Mouse (Mus musculus) CH12.LX (cell line): Measurements from ENCODE around the gene Arl5b. TPM values are rescaled to one million over a fixed set of nuclear protein-coding genes. Genes with fewer than 3 reads are reported as not detected.

ENCODE experiments used
- DNase-seq: peaks from one replicate; pipeline ENCODE4 v3.0.0-alpha.2; 2013; ENCODE audit errors: extremely low read depth
- H3K27ac ChIP-seq: 2 replicates; pipeline ENCODE4 v1.5.1; 2012; ENCODE audit warnings: low read depth, mild to moderate bottlenecking, control low read depth, moderate library complexity; ENCODE audit not compliant: insufficient read depth
- H3K27me3 ChIP-seq: replicated peaks from 2 replicates; pipeline ENCODE3; 2012; ENCODE audit warnings: inconsistent platforms
- H3K36me3 ChIP-seq, 2 experiments: replicated peaks in 1 of 2; 2 replicates each; pipeline versions ENCODE3 to v1.6.1; 2012; ENCODE audit warnings: inconsistent platforms in 1 of 2, low read length in 1 of 2, mild to moderate bottlenecking in 1 of 2, mixed read lengths in 1 of 2, moderate library complexity in 1 of 2; ENCODE audit not compliant: control insufficient read depth in 1 of 2, insufficient read depth in 1 of 2
- H3K4me1 ChIP-seq, 2 experiments: 2 replicates each; pipeline ENCODE4 v1.6.1; 2012; ENCODE audit warnings: inconsistent platforms in 1 of 2, moderate library complexity in 1 of 2; ENCODE audit not compliant: insufficient read depth in 2 of 2, control insufficient read depth in 1 of 2
- H3K4me2 ChIP-seq: 2 replicates; pipeline ENCODE4 v1.6.1; 2012; ENCODE audit warnings: low read depth, mild to moderate bottlenecking, control low read depth; ENCODE audit not compliant: poor library complexity, insufficient read depth, severe bottlenecking
- H3K4me3 ChIP-seq, 3 experiments: fragments of 150-350 bp in 1 of 3; sonication (generic) in 1 of 3; replicated peaks in 1 of 3; 2 replicates each; pipeline versions ENCODE3 to v1.5.1; 2011 to 2012; ENCODE audit warnings: low read depth in 2 of 3, low read length in 2 of 3, mild to moderate bottlenecking in 2 of 3, moderate library complexity in 2 of 3, control low read depth in 1 of 3, improper control_type of control experiment in 1 of 3, inconsistent platforms in 1 of 3, mixed read lengths in 1 of 3; ENCODE audit not compliant: poor library complexity in 1 of 3
- H3K79me2 ChIP-seq: replicated peaks from 2 replicates; pipeline ENCODE4 v1.6.1; 2012; ENCODE audit warnings: mild to moderate bottlenecking, moderate library complexity; ENCODE audit not compliant: control insufficient read depth, poor library complexity, insufficient read depth, severe bottlenecking; ENCODE audit errors: extremely low read depth
- H3K9ac ChIP-seq: 2 replicates; pipeline ENCODE4 v1.6.1; 2012; ENCODE audit warnings: low read depth, mild to moderate bottlenecking, control low read depth, moderate library complexity; ENCODE audit not compliant: insufficient read depth
- H3K9me3 ChIP-seq: replicated peaks from 2 replicates; pipeline ENCODE3; 2012; ENCODE audit warnings: low read length, inconsistent platforms, mixed read lengths
- BHLHE40 ChIP-seq: IDR thresholded peaks from 2 replicates; pipeline ENCODE4 v1.6.1; 2011; ENCODE audit warnings: mild to moderate bottlenecking, low read depth, low read length, improper control_type of control experiment
- CHD1 ChIP-seq: IDR thresholded peaks from 2 replicates; pipeline ENCODE4 v1.6.1; 2012; ENCODE audit warnings: low read depth, low read length, improper control_type of control experiment, inconsistent platforms
- CHD2 ChIP-seq: IDR thresholded peaks from 2 replicates; pipeline ENCODE4 v1.6.1; 2011; ENCODE audit warnings: low read length, improper control_type of control experiment
- ELF1 ChIP-seq: IDR thresholded peaks from 2 replicates; pipeline ENCODE4 v1.6.1; 2014; ENCODE audit warnings: low read depth, mild to moderate bottlenecking, inconsistent platforms, low read length, improper control_type of control experiment
- EP300 ChIP-seq: IDR thresholded peaks from 2 replicates; pipeline ENCODE4 v1.6.1; 2011; ENCODE audit warnings: low read length, improper control_type of control experiment
- ETS1 ChIP-seq: conservative IDR thresholded peaks from 2 replicates; pipeline ENCODE4 v1.6.1; 2012; ENCODE audit warnings: low read depth, mild to moderate bottlenecking, inconsistent platforms, low read length, improper control_type of control experiment, moderate library complexity
- GABPA ChIP-seq: IDR thresholded peaks from 2 replicates; pipeline ENCODE4 v1.6.1; 2012; ENCODE audit warnings: low read depth, low read length, improper control_type of control experiment, inconsistent platforms; ENCODE audit not compliant: insufficient replicate concordance
- JUN ChIP-seq: IDR thresholded peaks from 2 replicates; pipeline ENCODE4 v1.6.1; 2011; ENCODE audit warnings: low read depth, mild to moderate bottlenecking, low read length, improper control_type of control experiment, moderate library complexity; ENCODE audit not compliant: insufficient read depth
- JUND ChIP-seq: conservative IDR thresholded peaks from 2 replicates; pipeline ENCODE4 v1.6.1; 2011; ENCODE audit warnings: low read depth, low read length, improper control_type of control experiment
- KAT2A ChIP-seq: IDR thresholded peaks from 2 replicates; pipeline ENCODE4 v1.6.1; 2012; ENCODE audit warnings: low read length, improper control_type of control experiment, inconsistent platforms; ENCODE audit not compliant: insufficient replicate concordance
- MAZ ChIP-seq: IDR thresholded peaks from 2 replicates; pipeline ENCODE4 v1.6.1; 2012; ENCODE audit warnings: low read depth, mild to moderate bottlenecking, inconsistent platforms, low read length, improper control_type of control experiment, moderate library complexity
- MEF2A ChIP-seq: IDR thresholded peaks from 2 replicates; pipeline ENCODE4 v1.6.1; 2014; ENCODE audit warnings: low read depth, mild to moderate bottlenecking, inconsistent platforms, low read length, improper control_type of control experiment, borderline replicate concordance
- PAX5 ChIP-seq: IDR thresholded peaks from 2 replicates; pipeline ENCODE4 v1.6.1; 2012; ENCODE audit warnings: low read length, inconsistent platforms, mixed read lengths
- POLR2A ChIP-seq: IDR thresholded peaks from 2 replicates; pipeline ENCODE4 v1.6.1; 2011; ENCODE audit warnings: low read depth, mild to moderate bottlenecking, improper control_type of control experiment, low read length
- RAD21 ChIP-seq: IDR thresholded peaks from 2 replicates; pipeline ENCODE4 v1.6.1; 2011; ENCODE audit warnings: low read depth, mild to moderate bottlenecking, low read length, improper control_type of control experiment, moderate library complexity
- SMC3 ChIP-seq: IDR thresholded peaks from 2 replicates; pipeline ENCODE4 v1.6.1; 2011; ENCODE audit warnings: low read depth, low read length, improper control_type of control experiment
- TBP ChIP-seq: conservative IDR thresholded peaks from 2 replicates; pipeline ENCODE4 v1.6.1; 2011; ENCODE audit warnings: low read depth, low read length, improper control_type of control experiment
- TCF12 ChIP-seq: IDR thresholded peaks from 2 replicates; pipeline ENCODE4 v1.6.1; 2014; ENCODE audit warnings: low read depth, mild to moderate bottlenecking, inconsistent platforms, low read length, improper control_type of control experiment
- ZC3H11A ChIP-seq: IDR thresholded peaks from 2 replicates; pipeline ENCODE4 v1.6.1; 2012; ENCODE audit warnings: low read depth, mild to moderate bottlenecking, inconsistent platforms, low read length, improper control_type of control experiment
- ZMIZ1 ChIP-seq: IDR thresholded peaks from 2 replicates; pipeline ENCODE4 v1.6.1; 2012; ENCODE audit warnings: low read depth, mild to moderate bottlenecking, inconsistent platforms, low read length, improper control_type of control experiment
- ZNF384 ChIP-seq: IDR thresholded peaks from 2 replicates; pipeline ENCODE4 v1.6.1; 2012; ENCODE audit warnings: low read depth, low read length, improper control_type of control experiment, inconsistent platforms
- dilution Hi-C: fragments of 300-500 bp; cut with MboI; formaldehyde crosslinking; loops from 2 replicates; pipeline ENCODE4 v1.14.3; 2020; ENCODE audit warnings: low sequenced_read_pairs; ENCODE audit not compliant: extremely low pct_unique_long_range_greater_than_20kb, extremely low pct_ligation_motif_present
- in situ Hi-C: fragments of 300-500 bp; cut with MboI; formaldehyde crosslinking; loops from 3 replicates; pipeline ENCODE4 v1.14.3; 2019; ENCODE audit warnings: low sequenced_read_pairs, low pct_ligation_motif_present, low pct_unique_long_range_greater_than_20kb, mixed read lengths
- polyA plus RNA-seq: library from polyadenylated mRNA; unstranded; fragments of >175 nt; gene quantifications from 2 replicates; pipeline ENCODE4 v1.2.1, GENCODE M21; 2012; ENCODE audit warnings: low read depth; ENCODE audit not compliant: insufficient read length
- total RNA-seq, 2 experiments: library from RNA; depleted of rRNA; stranded (reverse); fragments of 300-350 nt in 1 of 2; fragments of >200 nt in 1 of 2; gene quantifications; 2 replicates each; pipeline ENCODE4 v1.2.3; 2012 to 2014

The Arl5b gene
- total and polyA plus RNA-seq, 3 experiments = 4.8 to 7.1 (median 5.0) TPM

GRCm38 (mm10) chr2:15026817-15027216, 22.4 kb upstream of the Arl5b start:
- in situ Hi-C loops (no loop called here), dilution Hi-C loops (no loop called here)

GRCm38 (mm10) chr2:15027816-15028215, 21.4 kb upstream of the Arl5b start:
- dilution Hi-C loops = no loop called here

More at GRCm38 (mm10) chr2:15026817-15027216, 22.4 kb upstream of the Arl5b start:
- no peaks in the 10 kb centered on the region for H3K27me3 ChIP-seq
- no peak overlapping the region for H3K27ac ChIP-seq
- peaks cover 10 to 29% of the 10 kb centered on the region in 2 experiments for H3K36me3 ChIP-seq
- TF ChIP-seq ZC3H11A (no peak), MEF2A (no peak), PAX5 (no peak), GABPA (no peak), BHLHE40 (no peak), TBP (no peak), JUN (no peak), SMC3 (no peak), JUND (no peak)
- no peak overlapping the region for H3K4me2 ChIP-seq
- H3K4me3 ChIP-seq = no peak overlapping the region
- H3K9ac ChIP-seq = no peak overlapping the region
- H3K79me2 ChIP-seq = no peaks in the 10 kb centered on the region
- no peak for DNase-seq
- H3K9me3 ChIP-seq = no peaks in the 10 kb centered on the region
- H3K4me1 ChIP-seq = peaks cover 0 to 12% of the 10 kb centered on the region in 2 experiments; a peak in 1 of 4 replicates

More at GRCm38 (mm10) chr2:15027816-15028215, 21.4 kb upstream of the Arl5b start:
- in situ Hi-C loops = no loop called here
- H3K27me3 ChIP-seq = no peaks in the 10 kb centered on the region
- no peak for DNase-seq
- no peak overlapping the region for H3K9ac ChIP-seq
- no peak overlapping the region for H3K4me2 ChIP-seq
- no peak overlapping the region for H3K27ac ChIP-seq
- H3K36me3 ChIP-seq = peaks cover 12 to 34% of the 10 kb centered on the region in 2 experiments
- TF ChIP-seq MAZ (no peak), ETS1 (no peak), TCF12 (no peak), GABPA (no peak), ZMIZ1 (no peak), JUN (no peak), EP300 (no peak), JUND (no peak), RAD21 (no peak), ELF1 (no peak), CHD1 (no peak), ZNF384 (no peak), CHD2 (no peak), POLR2A (no peak), TBP (no peak), KAT2A (no peak)
- TF ChIP-seq, all 38 proteins: peak for 0
- H3K4me1 ChIP-seq = peaks cover 0 to 12% of the 10 kb centered on the region in 2 experiments; a peak in 1 of 4 replicates
- no peaks in the 10 kb centered on the region for H3K79me2 ChIP-seq
- no peak overlapping the region for H3K4me3 ChIP-seq
- no peaks in the 10 kb centered on the region for H3K9me3 ChIP-seq
